Mouse (Mus musculus): ENCODE data around the gene Spop.
A peak's percentile ranks its signal among the peaks of the same experiment; 100 is the strongest.

DNA sequence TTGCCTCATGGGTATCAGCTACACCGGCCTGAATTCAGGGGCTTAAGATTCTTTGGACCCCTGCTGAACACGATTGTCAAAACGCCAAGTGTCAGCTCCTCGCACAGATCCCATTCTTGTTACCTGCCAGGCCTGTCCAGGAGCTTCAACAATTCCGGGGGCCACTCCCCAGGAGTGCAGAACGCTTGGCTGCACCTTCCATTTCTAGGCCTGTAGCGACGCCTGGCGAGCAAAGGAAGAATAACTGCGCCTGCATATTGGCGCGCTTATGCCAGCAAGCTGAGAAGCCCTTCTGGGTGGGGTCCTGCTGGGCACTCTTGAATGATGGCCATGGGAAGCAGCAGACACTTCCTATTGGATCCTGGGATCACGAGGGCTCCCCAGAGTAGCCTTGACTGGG is 107.7 kb downstream of the Spop start:
- TF ChIP-seq EP300 (IDR thresholded peaks at IDR 0.05) (no peak), CTCF (IDR thresholded peaks at IDR 0.05) (peak; percentile 95)

Data from lung, postnatal 0 days (tissue).